Mouse (Mus musculus) left cerebral cortex, adult 6 months (tissue): ENCODE results near the gene Vmn1r232. TPM values are rescaled to one million over a fixed set of nuclear protein-coding genes. Genes with fewer than 3 reads are reported as not detected.

Source experiments
- long read RNA-seq, 2 experiments: library from polyadenylated mRNA; unstranded; transcript quantifications; one replicate each; pipeline ENCODE4 v2.0.0; 2019 to 2020
- polyA plus RNA-seq: library from polyadenylated mRNA; unstranded; fragments of <200 nt; fragmentation: Nextera tagmentation; gene quantifications from 2 replicates; pipeline ENCODE4 v1.2.3, GENCODE M21; 2021

The Vmn1r232 gene
- polyA plus RNA-seq: not detected in 2 replicates
- long read RNA-seq, experiment 1: 0 reads
- long read RNA-seq, experiment 2: 0 reads

DNA sequence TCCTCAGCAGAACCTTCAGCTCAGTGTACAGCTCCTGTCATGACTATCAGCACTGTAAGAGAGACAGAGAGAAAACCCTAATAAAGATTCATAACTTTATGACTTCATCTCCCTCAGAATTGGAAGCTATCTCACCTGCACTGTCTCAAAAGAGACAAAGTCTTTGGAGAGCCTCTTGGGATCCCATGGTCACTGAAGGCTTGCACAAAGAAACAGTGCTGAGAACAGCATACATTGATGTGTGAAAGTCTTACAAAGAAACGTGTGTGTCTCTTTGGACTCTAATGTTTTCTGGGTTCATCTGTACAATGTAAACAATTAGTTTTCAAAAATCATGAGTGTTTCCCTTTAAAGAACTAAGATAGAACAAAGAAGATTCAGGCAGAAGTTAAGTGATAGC, at the start of gene Vmn1r232:
Vmn1r232 (minus strand) TSS at position 101 of the 400 bp plus-strand sequence.

DNA sequence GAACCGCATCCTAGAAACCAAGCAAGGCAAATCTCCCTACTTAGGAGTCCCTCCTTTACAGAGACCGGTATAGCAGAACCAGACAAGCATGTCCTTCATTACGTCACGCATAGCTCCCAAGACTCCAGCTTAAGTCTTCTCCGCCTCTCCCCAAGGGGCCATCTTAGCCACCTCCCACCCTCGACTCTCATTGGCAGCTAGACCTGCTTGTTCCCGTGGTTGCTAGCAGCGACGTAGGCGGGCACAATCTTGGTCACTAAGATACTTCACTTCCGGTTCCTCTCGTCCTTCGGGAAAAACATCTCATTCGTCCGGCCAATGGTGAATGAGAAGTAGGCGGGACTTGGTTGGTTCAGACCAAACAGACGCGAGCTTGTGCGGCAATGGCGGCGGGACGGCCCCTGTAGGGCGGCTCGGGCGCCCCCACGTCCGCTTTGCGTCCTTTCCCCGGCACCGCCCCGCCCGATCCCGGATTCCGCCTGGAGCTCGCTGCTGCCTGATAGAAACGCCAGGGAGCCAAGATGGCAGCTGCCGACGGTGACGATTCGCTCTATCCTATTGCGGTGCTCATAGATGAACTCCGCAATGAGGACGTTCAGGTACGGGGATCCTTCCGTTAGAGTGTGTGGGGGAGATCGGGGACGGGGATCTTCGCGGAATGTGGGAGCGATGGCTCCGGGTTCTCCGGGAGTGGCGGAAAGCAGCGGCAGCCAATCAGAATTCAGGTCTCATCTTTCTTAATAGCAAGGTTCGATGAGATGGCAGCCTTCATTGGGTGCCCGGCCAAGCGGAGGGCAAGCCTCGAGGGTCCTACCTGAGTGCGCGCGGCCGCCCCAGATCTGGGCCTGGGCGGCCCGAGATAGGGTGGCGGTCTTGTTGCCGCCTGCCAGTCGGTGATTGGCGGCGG, 25.7 kb upstream of the Vmn1r232 start, which contains the start of gene Ppp2r1a:
Ppp2r1a (plus strand) TSS at position 327 of the 907 bp plus-strand sequence.

DNA sequence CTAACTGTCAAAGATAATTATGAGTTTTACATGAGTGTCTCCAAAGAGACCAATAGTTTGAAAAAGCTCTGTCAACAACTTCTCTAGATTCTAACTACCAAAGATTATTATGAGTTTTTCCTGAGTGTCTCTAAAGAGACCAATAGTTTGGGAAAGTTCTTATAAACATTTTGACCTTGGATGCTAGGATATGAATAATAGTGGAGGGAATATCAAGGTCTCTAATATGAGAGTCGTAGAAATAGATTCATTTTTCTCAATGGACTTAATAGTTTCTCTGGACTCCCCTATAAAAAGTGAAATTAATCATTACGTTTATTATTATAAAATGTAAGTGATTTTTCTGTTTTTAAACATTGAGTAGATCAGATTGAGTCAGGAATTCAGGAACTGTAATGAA, 14.5 kb downstream of the Vmn1r232 start, which contains the start of gene Vmn1r231:
Vmn1r231 (minus strand) TSS at position 101 of the 400 bp plus-strand sequence.

Other genes starting within 250 kb of the Vmn1r232 start
- not detected in 2 replicates for gene Vmn1r226, start 236.9 kb downstream of the Vmn1r232 start, polyA plus RNA-seq
- gene Vmn1r227, start 189.9 kb downstream of the Vmn1r232 start, polyA plus RNA-seq: not detected in 2 replicates
- gene Vmn1r228, start 133.6 kb downstream of the Vmn1r232 start, polyA plus RNA-seq: not detected in 2 replicates
- gene Vmn1r229, start 108.2 kb downstream of the Vmn1r232 start, polyA plus RNA-seq: not detected in 2 replicates
- gene Vmn1r230, start 79.3 kb downstream of the Vmn1r232 start, polyA plus RNA-seq: not detected in 2 replicates
- gene Vmn1r231, start 14.6 kb downstream of the Vmn1r232 start, polyA plus RNA-seq: not detected in 2 replicates
- 794 and 886 TPM in 2 replicates for gene Ppp2r1a, start 25.6 kb upstream of the Vmn1r232 start, polyA plus RNA-seq
- not detected in 2 replicates for gene Vmn1r233, start 76.8 kb upstream of the Vmn1r232 start, polyA plus RNA-seq
- 9.6 and 9.8 TPM in 2 replicates for gene Zfp160, start 89.2 kb upstream of the Vmn1r232 start, polyA plus RNA-seq